Mouse (Mus musculus) layer of hippocampus, postnatal 10 days (tissue): ENCODE data around the gene 1810049J17Rik. TPM values are rescaled to one million over a fixed set of nuclear protein-coding genes. Genes with fewer than 3 reads are reported as not detected.
"Not testable (repeated sequence)": the region's sequence is repeated elsewhere in the genome, so short reads cannot be mapped to it uniquely, and the experiment has no call there.

ENCODE experiments used
- DNase-seq, 2 experiments: peaks; one replicate each; pipeline ENCODE4 v3.0.0; 2021; ENCODE audit warnings: low spot score in 2 of 2
- long read RNA-seq: library from polyadenylated mRNA; stranded (forward); transcript quantifications from one replicate; pipeline ENCODE4 v2.0.0, GENCODE M21; 2023
- total RNA-seq, 2 experiments: library from RNA; stranded (reverse); gene quantifications; 2 replicates each; pipeline ENCODE4 v1.2.3; 2021

1810049J17Rik gene
- 1 to 10 TPM in 1 of 2 experiments, under 1 TPM in 1; 0.91 to 1.7 TPM for total RNA-seq
- long read RNA-seq, partial matches to known transcripts: 0 of 1 reads
- long read RNA-seq, other reads (novel, unspliced or antisense): 0 of 1 reads

- DNase-seq: peak; percentile 46 to 60
Observed at GRCm38 (mm10) chr15:12321788-12322621, at the start of gene 1810049J17Rik. Gene 1810049J17Rik (minus strand): TSS chr15:12321899.

- peak; percentile 78 to 84 for DNase-seq
Observed at GRCm38 (mm10) chr15:12371183-12371582, 49.5 kb upstream of the 1810049J17Rik start.

GRCm38 (mm10) chr15:12370096-12370495 lies 48.4 kb upstream of the 1810049J17Rik start:
- DNase-seq: peak in 1 of 2 experiments; percentile 14

- no peak for DNase-seq
Observed at GRCm38 (mm10) chr15:12368850-12369249, 47.2 kb upstream of the 1810049J17Rik start.

- no peak for DNase-seq
Observed at GRCm38 (mm10) chr15:12368357-12368756, 46.7 kb upstream of the 1810049J17Rik start.

GRCm38 (mm10) chr15:12367306-12368080 lies 45.8 kb upstream of the 1810049J17Rik start:
- peak in 1 of 2 experiments; percentile 22 for DNase-seq

- not testable (repeated sequence) for DNase-seq
Observed at GRCm38 (mm10) chr15:12366580-12367305, 45.0 kb upstream of the 1810049J17Rik start.

GRCm38 (mm10) chr15:12366072-12366469 lies 44.4 kb upstream of the 1810049J17Rik start:
- peak; percentile 72 to 78 for DNase-seq

GRCm38 (mm10) chr15:12365416-12366071 lies 43.8 kb upstream of the 1810049J17Rik start:
- peak in 1 of 2 experiments; percentile 30 for DNase-seq

- no peak for DNase-seq
Observed at GRCm38 (mm10) chr15:12364096-12364495, 42.4 kb upstream of the 1810049J17Rik start.

GRCm38 (mm10) chr15:12362701-12363040 lies 41.0 kb upstream of the 1810049J17Rik start:
- DNase-seq: peak in 1 of 2 experiments; percentile 18

GRCm38 (mm10) chr15:12362001-12362700 lies 40.5 kb upstream of the 1810049J17Rik start:
- DNase-seq: peak in 1 of 2 experiments; percentile 19

- DNase-seq: peak in 1 of 2 experiments; percentile 16
Observed at GRCm38 (mm10) chr15:12360519-12361212, 39.0 kb upstream of the 1810049J17Rik start.

- no peak for DNase-seq
Observed at GRCm38 (mm10) chr15:12358384-12358783, 36.7 kb upstream of the 1810049J17Rik start.

- no peak for DNase-seq
Observed at GRCm38 (mm10) chr15:12357459-12357858, 35.8 kb upstream of the 1810049J17Rik start.

GRCm38 (mm10) chr15:12355907-12356306 lies 34.2 kb upstream of the 1810049J17Rik start:
- DNase-seq: no peak

- no peak for DNase-seq
Observed at GRCm38 (mm10) chr15:12355261-12355660, 33.6 kb upstream of the 1810049J17Rik start.

GRCm38 (mm10) chr15:12354281-12354810 lies 32.6 kb upstream of the 1810049J17Rik start:
- no peak for DNase-seq

GRCm38 (mm10) chr15:12351470-12351869 lies 29.8 kb upstream of the 1810049J17Rik start:
- no peak for DNase-seq
